Mouse (Mus musculus) cerebellum, postnatal 36 days (tissue): ENCODE results near the gene Fez2.

Source experiments
- DNase-seq, 2 experiments: peaks; one replicate each; pipeline ENCODE4 v3.0.0; 2021 to 2022; ENCODE audit warnings: mixed read lengths in 2 of 2

Gene Fez2

GRCm38 (mm10) chr17:78406854-78407253 is 11.1 kb downstream of the Fez2 start:
- no peak for DNase-seq

GRCm38 (mm10) chr17:78405336-78405735 is 12.6 kb downstream of the Fez2 start:
- peak; percentile 85 to 88 for DNase-seq

- DNase-seq, result no peak
Measured at GRCm38 (mm10) chr17:78403804-78404203, 14.1 kb downstream of the Fez2 start.

- DNase-seq, result no peak
Measured at GRCm38 (mm10) chr17:78403229-78403628, 14.7 kb downstream of the Fez2 start.

DNA sequence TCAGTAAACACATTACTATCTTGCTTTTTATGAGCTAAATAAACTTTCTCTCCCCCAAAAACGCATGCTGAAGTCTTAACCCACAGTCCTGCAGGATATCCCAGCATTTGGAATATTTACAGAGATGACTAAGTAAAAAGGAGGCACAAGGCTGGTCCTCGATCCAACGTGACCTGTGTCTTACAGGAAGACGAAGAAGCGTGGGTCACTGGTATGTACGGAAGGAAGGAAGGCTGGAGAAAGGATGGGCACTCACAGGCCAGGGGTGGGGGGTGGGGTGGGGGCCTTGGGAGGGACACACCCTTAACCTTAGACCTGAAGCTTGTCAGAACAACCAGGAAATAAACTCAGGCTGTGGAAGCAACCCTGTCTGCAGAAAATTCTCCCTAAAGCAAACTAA is 15.8 kb downstream of the Fez2 start:
- DNase-seq, result no peak

- peak; percentile 83 to 84 for DNase-seq
Measured at GRCm38 (mm10) chr17:78401713-78402112, 16.2 kb downstream of the Fez2 start.

- no peak for DNase-seq
Measured at GRCm38 (mm10) chr17:78401311-78401710, 16.6 kb downstream of the Fez2 start.

DNA sequence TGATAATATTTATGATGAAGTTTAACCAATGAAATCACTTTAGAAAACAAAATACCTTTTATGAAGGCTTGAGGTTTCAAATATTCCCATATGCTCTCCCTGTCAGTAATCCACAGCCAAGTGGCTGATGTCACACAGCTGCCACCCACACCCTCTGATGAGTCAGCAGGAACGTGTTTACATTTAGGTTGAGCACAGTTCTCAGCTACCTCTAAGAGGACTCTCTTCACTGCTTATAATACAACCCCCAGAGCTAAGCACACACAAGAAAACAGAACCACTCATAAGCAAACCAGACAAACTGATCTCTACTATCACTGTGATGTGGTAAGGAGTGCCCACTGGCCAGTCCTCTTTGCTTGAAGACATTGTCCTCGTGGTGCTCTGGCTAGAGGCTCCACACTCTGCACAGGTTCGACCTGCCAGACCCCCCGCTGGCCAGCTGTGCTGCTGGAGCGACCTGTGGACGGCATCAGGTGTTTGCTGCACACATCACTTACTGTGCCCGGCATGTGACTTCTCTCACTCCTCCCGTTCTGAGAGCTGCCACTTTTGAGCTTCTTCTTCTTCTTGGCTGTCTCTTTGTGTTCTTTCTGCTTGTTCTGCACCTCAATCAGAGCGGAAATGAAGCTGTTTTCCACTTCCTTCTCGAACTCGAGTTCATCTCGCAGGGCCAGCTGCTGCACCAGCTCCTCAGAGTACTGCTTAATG is 17.7 kb downstream of the Fez2 start:
- DNase-seq, result no peak

- no peak for DNase-seq
Measured at GRCm38 (mm10) chr17:78392401-78393087, 25.4 kb downstream of the Fez2 start.

GRCm38 (mm10) chr17:78389573-78389972 is 28.4 kb downstream of the Fez2 start:
- no peak for DNase-seq

- DNase-seq, result no peak
Measured at GRCm38 (mm10) chr17:78388101-78388847, 29.7 kb downstream of the Fez2 start.

GRCm38 (mm10) chr17:78387665-78388064 is 30.3 kb downstream of the Fez2 start:
- DNase-seq, result no peak

DNA sequence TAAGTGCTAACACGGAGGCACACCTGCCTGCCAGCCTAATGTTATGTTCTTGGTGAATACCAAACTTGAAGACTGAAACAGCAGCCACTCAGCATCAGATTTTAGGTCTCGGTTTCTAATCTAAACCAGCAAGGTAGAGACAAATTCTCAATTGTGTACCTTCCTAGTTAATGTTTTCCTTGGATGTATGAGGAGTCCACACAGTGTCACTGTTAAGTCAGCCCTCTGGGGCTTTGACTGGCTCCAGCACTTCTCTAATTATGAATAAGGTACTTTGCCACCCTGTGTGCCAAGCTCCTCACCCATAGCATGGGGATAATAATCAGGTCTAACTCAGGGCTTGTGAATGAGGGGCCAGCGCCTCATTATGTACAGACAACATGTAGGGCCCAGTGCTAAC is 35.6 kb downstream of the Fez2 start:
- no peak for DNase-seq

GRCm38 (mm10) chr17:78379730-78380245 is 38.2 kb downstream of the Fez2 start:
- DNase-seq, result no peak

- DNase-seq, result no peak
Measured at GRCm38 (mm10) chr17:78379079-78379729, 38.7 kb downstream of the Fez2 start.

GRCm38 (mm10) chr17:78376587-78376986 is 41.4 kb downstream of the Fez2 start:
- DNase-seq, result no peak

DNA sequence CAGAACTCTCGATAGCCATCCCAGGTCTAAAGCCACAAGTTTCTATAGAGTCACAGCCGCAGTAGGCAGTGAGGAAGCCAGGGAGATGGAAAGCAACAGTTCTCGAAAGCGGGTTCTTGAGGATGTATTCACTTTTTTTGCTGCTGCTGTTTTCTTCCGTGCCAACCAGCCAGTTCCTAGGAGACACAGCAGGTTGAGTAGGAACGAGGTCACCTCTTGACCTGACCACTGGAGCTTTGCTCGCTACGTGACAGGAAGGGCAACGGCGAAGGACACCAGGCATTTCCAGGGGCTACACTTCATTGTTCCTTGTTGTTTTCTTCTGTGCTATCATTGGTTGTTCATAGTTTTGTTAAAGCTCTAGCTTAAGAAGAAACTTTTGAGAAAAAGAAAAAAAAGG is 43.2 kb downstream of the Fez2 start:
- DNase-seq, result no peak

DNA sequence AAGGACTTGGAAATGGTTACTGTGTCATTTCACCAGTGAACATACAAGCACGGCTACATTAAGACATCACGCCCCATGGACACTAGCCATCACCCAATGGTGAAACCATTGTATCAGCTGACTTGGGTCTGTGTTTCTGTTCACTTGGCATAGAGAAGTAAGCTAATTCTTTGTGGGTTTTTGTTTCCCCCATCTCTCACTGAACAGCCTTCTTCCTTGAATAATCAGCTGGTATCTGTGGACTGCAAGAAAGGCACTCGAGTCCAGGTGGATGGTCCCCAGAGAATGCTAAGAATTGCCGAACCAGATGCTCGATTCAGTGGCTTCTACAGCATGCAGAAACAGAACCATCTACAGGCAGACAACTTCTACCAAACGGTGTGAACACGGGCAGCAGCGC is 44.1 kb downstream of the Fez2 start:
- DNase-seq, result no peak

GRCm38 (mm10) chr17:78373174-78373573 is 44.8 kb downstream of the Fez2 start:
- DNase-seq, result no peak

- no peak for DNase-seq
Measured at GRCm38 (mm10) chr17:78370445-78370844, 47.5 kb downstream of the Fez2 start.

- no peak for DNase-seq
Measured at GRCm38 (mm10) chr17:78368481-78368880, 49.5 kb downstream of the Fez2 start.

DNA sequence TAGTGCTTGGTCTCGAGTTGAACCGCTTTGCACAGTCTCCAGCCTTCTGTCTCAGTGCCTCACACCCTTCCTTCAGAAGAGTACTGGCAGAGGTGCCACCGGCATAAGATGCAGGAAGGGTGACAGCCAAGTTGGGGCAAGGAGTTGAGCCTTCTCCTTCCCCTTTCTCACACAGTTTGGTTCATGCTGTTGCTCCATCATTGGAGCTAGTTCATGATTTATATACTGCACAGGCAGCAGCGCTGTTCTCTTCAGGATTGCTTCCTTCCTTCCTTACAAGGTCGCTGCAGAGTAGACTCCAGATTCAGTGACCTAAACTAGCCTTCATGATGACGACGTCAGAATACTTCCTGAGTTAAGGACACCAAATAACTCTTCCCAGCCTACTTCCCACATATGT is 51.9 kb downstream of the Fez2 start:
- no peak for DNase-seq
